Mouse (Mus musculus) right cerebral cortex, postnatal 14 days (tissue): ENCODE measurements at regions not wholly inside any gene's neighbourhood (a gene's known extent, or its start where the extent isn't known, plus 50 kb on each side); places are given as distances from the start of the nearest gene placed in this dataset.

ENCODE experiments used
- DNase-seq: peaks from one replicate; pipeline ENCODE4 v3.0.0; 2022

DNA sequence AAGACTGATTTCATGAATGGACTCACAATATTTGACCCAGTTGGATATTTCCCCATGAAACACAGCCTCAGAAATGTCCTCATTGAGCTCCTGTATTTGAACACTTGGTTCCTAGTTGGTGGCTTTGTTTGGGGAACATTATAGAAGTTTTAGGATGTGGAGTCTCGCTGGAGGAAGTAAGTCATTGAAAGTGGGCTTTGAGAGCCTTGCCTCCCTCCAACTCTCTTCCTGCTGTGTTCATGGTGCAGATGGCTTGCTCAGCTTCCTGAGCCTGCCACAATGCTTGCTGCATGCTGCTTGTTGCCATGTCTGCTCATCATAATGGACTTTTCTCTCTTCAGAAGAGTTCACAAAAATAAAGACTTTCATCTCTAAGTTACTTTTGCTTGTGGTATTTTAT lies 239.5 kb upstream of the Trib2 start:
- DNase-seq: no peak

DNA sequence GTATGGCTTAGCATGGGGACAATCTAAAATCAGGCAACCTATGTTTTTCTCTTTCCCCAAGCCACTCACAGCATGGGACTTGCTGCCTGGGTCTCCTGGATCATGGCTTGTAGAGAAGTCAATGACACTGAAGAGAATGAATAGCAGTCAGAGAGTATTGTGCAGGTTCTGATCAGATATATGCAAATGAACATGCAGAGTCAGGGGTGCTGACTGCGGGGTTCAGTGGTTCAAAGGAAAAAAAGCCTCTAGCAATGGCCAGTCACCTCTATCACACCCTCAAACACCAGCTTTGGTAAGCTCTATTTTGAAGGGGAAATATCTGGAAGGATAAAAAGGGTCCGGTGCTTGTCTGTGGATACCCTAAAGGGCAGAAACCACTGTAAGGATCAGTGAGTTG lies 237.9 kb upstream of the Trib2 start:
- DNase-seq: no peak

GRCm38 (mm10) chr12:16053735-16054134 lies 237.0 kb upstream of the Trib2 start:
- no peak for DNase-seq

DNA sequence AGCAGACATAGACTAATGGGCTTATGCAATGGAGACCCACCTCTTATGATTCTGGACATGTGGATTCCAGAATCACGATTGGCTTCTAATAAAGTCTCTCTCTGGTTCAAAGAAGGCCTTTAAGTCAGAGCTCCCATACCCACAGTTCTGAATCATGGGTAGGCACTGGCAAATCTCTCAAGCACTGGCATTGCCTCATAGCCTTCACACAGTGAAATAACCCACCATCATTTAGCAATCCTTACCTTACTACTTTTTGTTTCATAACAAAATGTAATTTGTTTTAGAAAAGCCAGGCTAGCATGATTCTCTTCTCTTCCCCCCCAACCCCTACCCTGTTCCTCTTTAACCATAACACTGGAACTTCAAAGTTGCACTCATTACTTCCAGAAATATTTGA lies 236.3 kb upstream of the Trib2 start:
- no peak for DNase-seq

DNA sequence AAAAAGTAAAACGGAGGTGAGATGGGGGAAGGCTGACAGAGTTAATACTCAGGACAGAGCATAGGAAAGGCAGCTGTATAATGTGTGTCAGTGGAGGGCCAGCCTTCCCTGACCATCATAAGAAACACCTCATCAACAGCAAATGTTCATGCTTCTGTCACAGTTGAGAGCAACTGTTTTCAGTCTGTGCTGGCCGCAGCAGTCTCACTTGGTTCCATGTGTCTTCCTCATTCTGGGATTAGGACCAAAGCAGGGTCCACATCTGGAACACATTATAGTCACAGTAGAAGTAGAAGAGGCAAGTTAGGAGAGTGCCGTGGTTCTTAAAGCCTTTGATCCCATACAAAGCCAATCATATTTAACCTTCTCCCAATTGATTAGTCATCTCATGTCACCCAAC lies 235.6 kb upstream of the Trib2 start:
- DNase-seq: no peak

DNA sequence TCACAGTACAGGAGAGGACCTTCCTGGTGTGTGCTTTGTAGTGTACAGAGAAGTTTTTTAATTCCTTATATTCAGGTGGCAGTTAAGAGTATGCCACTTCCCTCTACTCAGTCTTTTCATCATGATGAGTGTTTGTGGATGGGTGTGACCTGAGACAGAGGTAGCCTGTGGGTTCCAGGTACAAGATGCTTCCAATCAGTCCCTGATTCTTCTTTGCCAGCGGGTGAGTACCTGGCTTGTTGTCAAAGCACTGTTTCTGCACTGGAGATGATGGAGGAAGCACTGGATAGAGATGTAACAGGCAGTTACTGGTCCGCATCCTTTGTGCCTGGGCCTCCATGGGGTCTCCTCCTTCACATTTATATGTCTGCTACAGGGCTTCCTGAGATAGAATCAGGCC lies 234.7 kb upstream of the Trib2 start:
- no peak for DNase-seq

DNA sequence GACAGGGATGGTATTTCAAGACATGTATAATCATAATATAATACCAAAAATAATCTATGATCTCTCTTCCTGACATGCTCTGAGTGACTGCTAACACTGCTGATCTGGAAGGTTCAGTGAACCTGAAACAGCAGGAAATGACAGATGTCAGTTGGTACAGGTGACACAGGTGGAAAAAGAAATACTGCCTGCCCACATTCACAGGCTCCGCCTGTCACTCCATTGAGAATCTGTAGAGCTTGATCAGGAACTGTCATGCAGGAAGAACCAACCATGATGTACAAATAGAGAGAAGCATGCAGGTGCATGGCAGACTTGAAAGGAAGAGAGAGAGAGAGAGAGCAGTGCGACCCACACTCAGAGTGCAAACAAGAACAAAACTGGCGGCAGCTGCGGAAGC lies 232.8 kb upstream of the Trib2 start:
- no peak for DNase-seq

DNA sequence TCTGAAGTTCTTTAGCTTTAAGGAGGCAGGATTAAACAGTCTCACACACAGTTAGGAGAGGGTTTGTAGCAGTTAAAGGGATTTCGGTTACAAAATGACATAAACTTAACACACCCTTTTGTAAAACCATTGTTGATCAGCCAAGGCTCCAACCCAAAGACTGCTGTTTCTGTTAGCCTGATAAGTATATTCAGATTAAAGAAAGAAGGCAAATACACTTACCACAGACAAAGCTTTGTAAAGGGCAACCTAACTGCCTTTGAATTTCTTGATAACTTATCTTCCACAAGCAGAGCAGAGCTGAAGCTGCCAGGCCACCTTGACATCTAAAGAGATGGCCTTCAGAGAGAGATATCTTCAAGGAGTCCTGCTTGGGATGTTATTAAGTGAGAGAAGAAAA lies 229.9 kb upstream of the Trib2 start:
- DNase-seq: no peak

GRCm38 (mm10) chr12:16045791-16046494 lies 229.2 kb upstream of the Trib2 start:
- no peak for DNase-seq

GRCm38 (mm10) chr12:16043466-16044214 lies 226.9 kb upstream of the Trib2 start:
- DNase-seq: no peak

DNA sequence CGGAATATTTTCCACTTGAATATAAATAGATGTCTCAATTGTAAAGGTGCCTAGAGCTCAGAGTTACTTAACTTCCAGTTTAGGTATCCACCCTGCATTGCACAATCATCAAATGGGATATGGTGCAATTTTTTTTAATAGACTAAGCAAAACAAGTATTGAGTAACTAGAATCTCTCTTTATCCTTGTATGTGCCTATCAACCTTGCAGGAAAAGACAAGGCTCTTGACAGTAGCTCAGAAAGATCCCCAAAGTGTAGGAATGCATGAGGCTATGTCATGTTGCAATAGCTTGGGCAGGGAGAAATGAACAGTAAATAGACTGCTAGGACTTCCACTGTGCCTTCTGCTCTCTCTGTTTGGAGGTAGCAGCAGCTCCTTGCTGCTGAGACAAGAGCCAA lies 225.6 kb upstream of the Trib2 start:
- DNase-seq: no peak

GRCm38 (mm10) chr12:16041129-16041528 lies 224.4 kb upstream of the Trib2 start:
- no peak for DNase-seq

GRCm38 (mm10) chr12:16035551-16035950 lies 218.8 kb upstream of the Trib2 start:
- DNase-seq: no peak

DNA sequence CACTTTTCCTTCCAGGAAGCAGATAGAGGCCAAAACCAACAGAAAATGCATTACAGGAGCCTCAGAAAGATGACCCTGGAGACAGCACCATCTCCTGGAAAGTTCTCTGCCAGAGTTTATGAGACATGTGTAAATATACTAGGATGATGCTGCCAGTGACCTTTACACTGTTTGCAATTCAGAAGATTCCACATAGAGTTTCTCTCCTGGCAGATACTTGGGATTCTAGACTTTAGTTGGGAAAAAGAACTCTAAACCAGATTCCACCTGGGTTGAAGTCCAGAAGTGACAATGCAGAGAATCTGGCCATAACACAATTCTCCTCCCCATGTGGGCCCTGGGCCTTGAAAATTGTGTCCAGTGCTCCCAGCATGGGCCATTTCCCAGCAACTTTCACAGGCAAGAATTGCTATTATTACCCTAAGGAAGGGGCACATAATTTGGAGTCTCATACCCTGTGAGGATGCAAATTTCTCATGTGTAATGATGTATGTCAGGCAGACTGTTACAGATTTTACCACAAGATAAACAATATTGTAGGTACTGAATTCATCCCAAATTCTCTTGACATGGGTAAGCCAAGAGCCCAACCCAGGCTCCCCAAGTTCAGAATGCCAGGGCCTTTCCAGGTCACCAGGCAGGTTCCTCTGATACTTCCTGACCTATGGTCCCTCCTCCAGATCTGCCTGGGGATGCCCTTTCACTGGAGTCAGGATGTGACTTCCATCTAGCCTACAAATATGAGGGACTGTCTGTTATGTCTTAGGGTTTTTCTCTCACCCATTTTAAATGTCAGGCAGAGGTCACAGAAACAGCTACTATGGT lies 218.2 kb upstream of the Trib2 start:
- no peak for DNase-seq

DNA sequence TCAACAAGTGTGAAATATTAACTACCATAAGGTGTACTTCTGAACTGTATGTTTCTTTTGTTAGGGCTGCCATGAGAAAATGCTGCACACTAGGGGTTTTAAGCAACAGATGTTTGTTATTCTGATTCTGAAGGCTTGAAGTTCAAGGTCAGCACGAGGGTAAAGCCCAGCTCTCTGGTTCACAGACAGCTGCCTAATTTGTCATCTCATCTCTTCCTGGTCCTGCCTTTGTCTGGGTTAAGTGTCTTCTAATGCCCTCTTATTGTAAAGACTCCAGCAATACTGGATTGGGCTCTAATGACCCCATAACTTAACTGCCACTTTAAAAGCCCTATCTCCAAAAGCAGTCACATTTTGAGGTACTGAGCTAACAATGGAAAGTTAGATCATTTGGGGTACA lies 209.9 kb upstream of the Trib2 start:
- no peak for DNase-seq

GRCm38 (mm10) chr12:16023273-16023672 lies 206.6 kb upstream of the Trib2 start:
- no peak for DNase-seq

- no peak for DNase-seq
Observed at GRCm38 (mm10) chr12:16021202-16021821, 204.6 kb upstream of the Trib2 start.

- no peak for DNase-seq
Observed at GRCm38 (mm10) chr12:16018237-16018636, 201.5 kb upstream of the Trib2 start.

DNA sequence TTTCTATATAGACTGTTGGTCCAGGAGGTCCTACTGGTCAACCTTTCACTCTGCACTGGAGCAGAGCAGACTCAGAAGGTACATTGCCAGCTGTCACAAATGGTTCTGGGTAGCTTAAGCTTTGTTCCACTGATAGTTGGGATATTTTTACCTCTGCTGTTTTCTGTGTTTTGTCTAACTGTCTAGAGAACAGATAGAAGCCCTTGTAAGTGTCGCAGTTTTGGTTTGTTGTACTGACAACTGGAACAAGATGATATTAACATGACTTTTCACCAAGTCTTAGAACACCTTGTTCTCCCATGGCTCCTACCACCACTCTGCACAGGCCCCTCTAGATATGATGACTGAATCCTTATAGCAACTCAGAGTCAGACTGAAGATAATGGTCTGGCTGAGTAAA lies 199.9 kb upstream of the Trib2 start:
- DNase-seq: no peak

DNA sequence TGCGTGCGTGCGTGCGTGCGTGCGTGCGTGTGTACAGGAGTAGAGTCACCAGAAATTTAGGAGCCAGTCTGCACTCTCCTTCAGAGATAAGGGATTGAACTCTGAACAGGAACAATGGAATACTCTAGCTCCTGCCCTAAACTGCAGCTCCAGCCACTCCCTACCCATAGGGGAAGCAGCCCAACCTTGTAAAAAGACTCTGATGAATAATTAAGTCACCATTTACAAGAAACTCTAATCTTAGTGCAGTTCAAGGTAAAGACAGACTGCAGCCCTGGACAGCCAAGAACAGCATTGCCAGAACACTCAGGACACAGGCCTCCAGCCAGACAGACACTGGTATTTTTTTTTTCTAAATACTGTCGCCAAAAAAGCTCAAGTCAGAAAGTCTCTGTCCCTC lies 198.9 kb upstream of the Trib2 start:
- no peak for DNase-seq

DNA sequence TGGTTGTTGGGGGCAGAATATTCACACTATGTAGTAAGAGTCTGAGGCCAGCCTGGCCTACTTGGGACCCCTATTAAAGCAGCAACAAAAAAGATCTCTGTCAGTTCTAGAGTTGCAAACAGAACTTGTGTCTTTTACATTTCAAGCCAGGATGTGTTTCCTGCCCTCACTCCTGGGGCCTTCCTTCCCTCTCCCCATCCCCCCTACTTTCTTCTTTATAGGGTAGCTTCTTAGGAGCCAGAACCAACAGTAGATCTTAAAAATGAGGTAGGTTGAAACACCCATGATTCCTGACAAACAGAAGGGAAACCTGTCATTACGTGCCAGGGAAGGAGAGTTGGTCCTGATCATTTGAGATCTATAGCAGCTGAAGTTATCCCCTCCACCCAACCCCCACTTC lies 198.0 kb upstream of the Trib2 start:
- no peak for DNase-seq

DNA sequence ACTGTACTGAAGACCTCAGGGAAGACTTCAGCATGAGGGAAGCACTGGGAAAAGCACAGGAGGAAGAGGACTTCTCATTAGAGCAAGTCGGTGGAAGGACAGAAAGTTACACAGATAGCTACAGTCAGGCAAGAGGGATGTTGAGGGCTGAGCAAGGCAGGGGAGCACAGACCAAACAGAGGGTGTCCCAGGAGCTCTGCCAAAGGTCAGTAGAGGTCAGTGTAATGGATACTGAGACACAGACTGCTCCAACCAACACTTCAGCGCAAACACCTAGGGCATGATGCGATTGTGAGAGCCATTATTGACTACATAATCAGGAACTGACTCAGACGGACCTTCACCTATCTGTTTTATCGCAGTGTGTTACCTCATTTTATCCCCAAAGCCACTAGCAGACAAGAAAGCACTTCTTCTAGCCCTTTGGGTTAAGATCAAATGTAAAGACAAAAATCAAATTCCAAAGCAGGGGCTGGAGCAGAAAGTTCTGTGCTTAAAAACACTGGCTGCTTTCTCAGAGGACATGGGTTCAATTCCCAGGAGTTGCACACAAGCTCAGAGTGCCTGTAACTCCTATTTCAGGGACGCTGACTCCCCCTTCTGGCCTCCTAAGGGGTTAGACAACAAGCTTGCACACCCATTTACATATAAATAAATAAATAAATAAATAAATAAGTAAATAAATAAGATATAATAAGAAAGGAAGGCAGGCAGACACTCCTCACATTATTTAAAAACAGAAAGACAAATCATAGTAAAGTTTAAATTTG lies 197.3 kb upstream of the Trib2 start:
- no peak for DNase-seq

DNA sequence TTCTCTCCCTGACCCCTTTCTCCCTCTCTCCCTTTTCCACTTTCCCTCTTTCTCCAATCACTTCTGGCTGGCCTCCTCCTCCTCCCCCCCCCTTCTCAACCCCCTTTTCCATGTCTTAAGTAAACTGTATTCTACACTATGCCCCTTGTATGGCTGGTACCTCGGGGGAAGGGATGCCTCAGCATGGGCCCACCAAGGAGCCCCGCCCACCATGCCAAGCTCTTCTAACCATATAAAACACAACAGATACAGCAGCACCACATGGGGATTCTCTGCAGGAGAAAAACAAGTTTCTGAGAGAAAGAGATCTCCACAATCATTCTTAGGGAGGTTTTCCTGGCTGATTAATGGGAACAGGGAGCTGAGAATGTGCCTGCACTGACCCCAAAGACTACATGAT lies 196.6 kb upstream of the Trib2 start:
- DNase-seq: no peak
